Mouse (Mus musculus) heart, postnatal 4 days (tissue): Measurements from ENCODE around the gene Prdx1. TPM values are rescaled to one million over a fixed set of nuclear protein-coding genes. Genes with fewer than 3 reads are reported as not detected.
"Not testable (repeated sequence)": the region's sequence is repeated elsewhere in the genome, so short reads cannot be mapped to it uniquely, and the experiment has no call there.

Source experiments
- DNase-seq: peaks from one replicate; pipeline ENCODE4 v3.0.0; 2021
- total RNA-seq, 2 experiments: library from RNA; stranded (reverse); gene quantifications; 2 replicates each; pipeline ENCODE4 v1.2.3; 2021

Prdx1 gene
- total RNA-seq: 100 to 1,000 TPM; 393 to 438 TPM

- peak; percentile 99 for DNase-seq
Measured at GRCm38 (mm10) chr4:116685402-116686061, at the start of gene Prdx1. TSS of gene Prdx1 (plus strand) at chr4:116685544.

GRCm38 (mm10) chr4:116638821-116639220 is 46.5 kb upstream of the Prdx1 start:
- DNase-seq: no peak

GRCm38 (mm10) chr4:116642071-116642470 is 43.3 kb upstream of the Prdx1 start:
- no peak for DNase-seq

- DNase-seq: peak; percentile 41
Measured at GRCm38 (mm10) chr4:116644326-116644725, 41.0 kb upstream of the Prdx1 start.

GRCm38 (mm10) chr4:116645624-116646023 is 39.7 kb upstream of the Prdx1 start:
- no peak for DNase-seq

- no peak for DNase-seq
Measured at GRCm38 (mm10) chr4:116649411-116649810, 35.9 kb upstream of the Prdx1 start.

- no peak for DNase-seq
Measured at GRCm38 (mm10) chr4:116650365-116650764, 35.0 kb upstream of the Prdx1 start.

GRCm38 (mm10) chr4:116650924-116651796 is 34.2 kb upstream of the Prdx1 start, which contains the start of gene Akr1a1:
TSS of gene Akr1a1 (minus strand) at chr4:116651680.
- DNase-seq: peak; percentile 92

GRCm38 (mm10) chr4:116651797-116652135 is 33.6 kb upstream of the Prdx1 start:
- no peak for DNase-seq

- DNase-seq: no peak
Measured at GRCm38 (mm10) chr4:116653228-116653627, 32.1 kb upstream of the Prdx1 start.

- DNase-seq: no peak
Measured at GRCm38 (mm10) chr4:116655100-116655499, 30.2 kb upstream of the Prdx1 start.

GRCm38 (mm10) chr4:116655658-116656057 is 29.7 kb upstream of the Prdx1 start:
- no peak for DNase-seq

- DNase-seq: no peak
Measured at GRCm38 (mm10) chr4:116657971-116658370, 27.4 kb upstream of the Prdx1 start.

GRCm38 (mm10) chr4:116659474-116659873 is 25.9 kb upstream of the Prdx1 start:
- DNase-seq: peak; percentile 31

- DNase-seq: not testable (repeated sequence)
Measured at GRCm38 (mm10) chr4:116659916-116660315, 25.4 kb upstream of the Prdx1 start.

GRCm38 (mm10) chr4:116660829-116661228 is 24.5 kb upstream of the Prdx1 start:
- DNase-seq: no peak

- no peak for DNase-seq
Measured at GRCm38 (mm10) chr4:116661998-116662397, 23.3 kb upstream of the Prdx1 start.

GRCm38 (mm10) chr4:116666625-116667024 is 18.7 kb upstream of the Prdx1 start:
- DNase-seq: no peak

GRCm38 (mm10) chr4:116668145-116668544 is 17.2 kb upstream of the Prdx1 start:
- DNase-seq: no peak

GRCm38 (mm10) chr4:116669291-116669690 is 16.1 kb upstream of the Prdx1 start:
- DNase-seq: no peak

- DNase-seq: peak; percentile 29
Measured at GRCm38 (mm10) chr4:116672785-116673184, 12.6 kb upstream of the Prdx1 start.

- not testable (repeated sequence) for DNase-seq
Measured at GRCm38 (mm10) chr4:116674761-116675160, 10.6 kb upstream of the Prdx1 start.

- DNase-seq: no peak
Measured at GRCm38 (mm10) chr4:116676027-116676426, 9.3 kb upstream of the Prdx1 start.

- no peak for DNase-seq
Measured at GRCm38 (mm10) chr4:116677808-116678207, 7.5 kb upstream of the Prdx1 start.
